Mouse (Mus musculus): ENCODE measurements at regions not wholly inside any gene's neighbourhood (a gene's known extent, or its start where the extent isn't known, plus 50 kb on each side); places are given as distances from the start of the nearest gene placed in this dataset.
"Not testable (repeated sequence)": the region's sequence is repeated elsewhere in the genome, so short reads cannot be mapped to it uniquely, and the experiment has no call there.

DNA sequence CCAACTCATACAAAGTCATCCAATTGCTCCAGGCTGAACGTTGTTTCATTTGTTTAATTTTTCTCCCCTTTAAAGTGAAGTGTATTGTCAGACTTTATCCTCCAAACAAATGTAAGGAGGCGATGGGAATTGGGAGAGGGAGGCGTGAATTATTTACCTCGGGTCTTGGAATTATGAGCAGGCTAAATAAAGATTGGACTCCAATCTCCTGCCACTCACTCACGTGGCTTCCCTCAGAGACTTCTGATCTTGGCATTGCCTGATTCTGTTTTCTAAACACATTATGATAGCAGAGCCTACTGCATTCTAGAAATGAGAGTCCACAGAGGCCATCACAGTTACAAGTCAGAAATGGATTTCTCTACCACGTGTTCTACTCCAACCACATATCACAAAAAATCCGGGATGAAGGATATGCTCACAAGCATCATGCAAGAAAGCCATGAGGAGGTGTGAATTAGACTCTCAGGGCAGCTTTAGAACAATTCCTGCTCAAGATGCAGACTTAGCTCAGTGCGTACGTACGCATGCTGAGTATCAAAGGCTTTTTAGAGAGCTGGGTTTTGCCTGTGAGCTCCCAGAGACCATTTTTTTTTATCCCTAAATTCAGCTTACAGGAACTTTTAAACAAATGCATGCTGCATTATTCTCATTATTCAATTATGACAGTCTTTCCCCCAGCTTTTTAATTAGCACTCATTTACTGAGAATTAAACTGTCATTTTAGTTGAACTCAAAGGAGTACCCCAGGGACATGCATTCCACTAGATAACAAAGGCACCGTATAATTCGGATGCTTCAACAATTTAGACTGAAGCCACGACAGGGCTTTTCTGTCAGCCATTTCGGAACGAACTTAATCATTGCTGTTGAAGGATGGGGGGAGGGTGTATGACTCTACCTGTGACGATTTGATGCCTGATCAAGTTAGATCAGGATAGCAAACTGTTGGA lies 269.2 kb upstream of the Ubash3b start:
- H3K36me3 ChIP-seq (ENCODE audit: control insufficient read depth, insufficient read depth, low read length): no peaks in the 10 kb centered on the region
- H3K4me1 ChIP-seq (ENCODE audit: control insufficient read depth, insufficient read depth, low read length): no peaks in the 10 kb centered on the region
- peak; percentile 5 for DNase-seq
- H3K4me3 ChIP-seq (ENCODE audit: insufficient read depth, low read depth, low read length): no peak overlapping the region
- no peak for TF ChIP-seq CTCF (conservative IDR thresholded peaks at IDR 0.05; ENCODE audit: insufficient read depth, insufficient read length, low read depth, low read length)
- no peak for TF ChIP-seq POLR2A (IDR thresholded peaks at IDR 0.05; ENCODE audit: low read depth, low read length)
- 81% methylated on average over 16 of the region's 16 CpGs for WGBS
- H3K27ac ChIP-seq (ENCODE audit: insufficient read depth, low read depth, low read length): no peak overlapping the region
- H3K27me3 ChIP-seq (replicated peaks; ENCODE audit: control insufficient read depth, insufficient read depth, low read length): no peaks in the 10 kb centered on the region

DNA sequence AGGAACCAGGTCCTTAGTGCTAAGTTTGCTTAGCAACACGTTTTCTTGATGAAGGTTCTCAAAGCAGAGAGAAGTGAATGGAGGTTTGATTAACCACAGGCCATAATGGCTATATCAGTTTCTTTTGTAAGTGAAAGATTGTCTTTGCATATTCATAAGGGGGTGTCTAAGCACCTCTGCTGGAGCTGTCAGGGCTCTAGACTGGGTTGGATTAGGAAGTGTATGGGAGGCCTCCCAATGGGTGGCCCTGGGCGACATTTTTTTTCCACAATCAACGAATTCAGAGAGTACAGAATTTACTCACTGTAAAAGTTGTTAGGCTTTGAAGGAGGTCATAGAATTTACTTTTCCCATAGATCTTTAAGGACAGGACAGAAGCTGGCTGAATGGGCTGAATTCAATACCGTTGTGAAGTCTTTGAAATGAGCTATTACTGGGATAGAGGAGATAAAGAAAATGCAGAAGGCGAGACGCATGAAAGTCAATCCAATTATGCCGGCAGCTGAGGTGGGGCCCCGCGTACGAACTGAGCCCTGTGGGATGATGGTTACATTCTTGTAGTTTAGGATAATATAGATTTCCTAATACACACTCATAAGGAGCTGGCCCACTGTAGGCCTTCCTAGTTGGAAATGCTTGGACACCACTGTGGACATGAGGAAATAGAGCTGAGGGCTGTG lies 268.4 kb upstream of the Ubash3b start:
- 85% methylated on average over 10 of the region's 10 CpGs for WGBS
- Histone ChIP-seq H3K36me3 (ENCODE audit: control insufficient read depth, insufficient read depth, low read length) (no peaks in the 10 kb centered on the region), H3K27ac (ENCODE audit: insufficient read depth, low read depth, low read length) (no peak overlapping the region), H3K4me3 (ENCODE audit: insufficient read depth, low read depth, low read length) (no peak overlapping the region), H3K27me3 (replicated peaks; ENCODE audit: control insufficient read depth, insufficient read depth, low read length) (no peaks in the 10 kb centered on the region), H3K4me1 (ENCODE audit: control insufficient read depth, insufficient read depth, low read length) (no peaks in the 10 kb centered on the region)
- TF ChIP-seq CTCF (conservative IDR thresholded peaks at IDR 0.05; ENCODE audit: insufficient read depth, insufficient read length, low read depth, low read length) (no peak), POLR2A (IDR thresholded peaks at IDR 0.05; ENCODE audit: low read depth, low read length) (no peak)
- no peak for DNase-seq

DNA sequence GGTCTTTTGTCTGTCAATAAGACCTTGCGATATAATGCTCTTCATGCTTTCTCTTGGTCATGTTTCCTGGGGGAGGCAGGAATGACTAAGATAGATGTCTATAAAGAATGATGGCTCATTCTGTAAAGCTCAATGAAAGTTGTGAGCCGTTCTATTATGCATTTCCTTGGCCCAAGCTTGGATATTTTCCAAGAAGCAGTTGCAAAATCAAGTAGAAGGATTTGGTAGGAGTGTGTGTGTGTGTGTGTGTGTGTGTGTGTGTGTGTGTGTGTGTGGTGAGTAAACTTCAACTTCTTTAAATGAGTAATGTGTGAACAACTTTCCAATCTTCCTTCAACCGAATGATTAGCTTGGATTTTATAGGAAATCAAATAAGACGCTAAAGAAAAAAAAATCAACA lies 267.7 kb upstream of the Ubash3b start:
- Histone ChIP-seq H3K27me3 (replicated peaks; ENCODE audit: control insufficient read depth, insufficient read depth, low read length) (no peaks in the 10 kb centered on the region), H3K36me3 (ENCODE audit: control insufficient read depth, insufficient read depth, low read length) (no peaks in the 10 kb centered on the region), H3K4me1 (ENCODE audit: control insufficient read depth, insufficient read depth, low read length) (no peaks in the 10 kb centered on the region), H3K4me3 (ENCODE audit: insufficient read depth, low read depth, low read length) (no peak overlapping the region), H3K27ac (ENCODE audit: insufficient read depth, low read depth, low read length) (no peak overlapping the region)
- TF ChIP-seq CTCF (conservative IDR thresholded peaks at IDR 0.05; ENCODE audit: insufficient read depth, insufficient read length, low read depth, low read length) (no peak), POLR2A (IDR thresholded peaks at IDR 0.05; ENCODE audit: low read depth, low read length) (no peak)
- DNase-seq: no peak
- 83% methylated on average over 4 of the region's 4 CpGs for WGBS

DNA sequence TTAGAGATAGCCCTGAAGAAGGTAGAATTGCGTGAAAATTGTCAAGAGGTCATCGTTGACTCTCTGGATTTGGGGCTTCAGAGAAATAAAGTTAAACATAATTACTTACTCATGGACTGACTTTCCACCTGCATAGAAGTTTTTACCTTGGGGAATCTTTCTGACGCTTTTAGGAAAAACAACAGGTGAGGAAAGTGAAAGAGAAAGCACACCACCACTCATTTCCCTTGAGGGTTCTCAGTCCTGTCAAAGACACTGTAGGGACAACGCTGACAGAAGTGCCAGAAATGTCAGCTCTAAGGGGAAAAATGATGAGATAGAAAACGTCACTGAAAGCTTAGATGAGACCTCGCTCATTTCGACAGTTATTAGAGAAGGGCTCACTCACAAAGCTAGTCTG lies 265.2 kb upstream of the Ubash3b start:
- H3K27me3 ChIP-seq (replicated peaks; ENCODE audit: control insufficient read depth, insufficient read depth, low read length): no peaks in the 10 kb centered on the region
- TF ChIP-seq CTCF (conservative IDR thresholded peaks at IDR 0.05; ENCODE audit: insufficient read depth, insufficient read length, low read depth, low read length) (no peak), POLR2A (IDR thresholded peaks at IDR 0.05; ENCODE audit: low read depth, low read length) (no peak)
- no peaks in the 10 kb centered on the region for H3K36me3 ChIP-seq (ENCODE audit: control insufficient read depth, insufficient read depth, low read length)
- WGBS: 88% methylated on average over 7 of the region's 7 CpGs
- no peak overlapping the region for H3K27ac ChIP-seq (ENCODE audit: insufficient read depth, low read depth, low read length)
- DNase-seq: no peak
- H3K4me3 ChIP-seq (ENCODE audit: insufficient read depth, low read depth, low read length): no peak overlapping the region
- no peaks in the 10 kb centered on the region for H3K4me1 ChIP-seq (ENCODE audit: control insufficient read depth, insufficient read depth, low read length)

DNA sequence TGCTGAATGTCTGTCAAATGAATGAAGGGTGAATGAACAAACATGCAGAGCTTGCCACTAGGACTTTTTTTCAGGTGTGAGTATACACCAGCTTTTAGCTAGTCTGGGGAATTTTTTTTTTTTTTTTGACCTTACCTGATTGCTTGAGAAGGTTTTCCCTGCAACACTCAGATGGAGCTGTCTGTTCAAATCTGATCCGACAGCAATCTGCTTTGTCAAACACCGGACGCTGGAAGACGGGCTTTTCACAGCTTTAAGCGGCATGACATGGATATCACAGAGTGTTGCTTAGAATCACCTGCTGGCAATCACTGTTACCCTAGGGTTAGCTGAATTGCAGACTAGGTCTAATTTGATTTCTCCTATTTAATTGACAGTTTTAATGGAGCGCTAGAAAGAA lies 263.7 kb upstream of the Ubash3b start:
- TF ChIP-seq CTCF (conservative IDR thresholded peaks at IDR 0.05; ENCODE audit: insufficient read depth, insufficient read length, low read depth, low read length): no peak
- H3K27ac ChIP-seq (ENCODE audit: insufficient read depth, low read depth, low read length): no peak overlapping the region
- no peaks in the 10 kb centered on the region for H3K4me1 ChIP-seq (ENCODE audit: control insufficient read depth, insufficient read depth, low read length)
- DNase-seq: no peak
- no peaks in the 10 kb centered on the region for H3K36me3 ChIP-seq (ENCODE audit: control insufficient read depth, insufficient read depth, low read length)
- WGBS: 90% methylated on average over 6 of the region's 6 CpGs
- H3K27me3 ChIP-seq (replicated peaks; ENCODE audit: control insufficient read depth, insufficient read depth, low read length): no peaks in the 10 kb centered on the region
- H3K4me3 ChIP-seq (ENCODE audit: insufficient read depth, low read depth, low read length): no peak overlapping the region

DNA sequence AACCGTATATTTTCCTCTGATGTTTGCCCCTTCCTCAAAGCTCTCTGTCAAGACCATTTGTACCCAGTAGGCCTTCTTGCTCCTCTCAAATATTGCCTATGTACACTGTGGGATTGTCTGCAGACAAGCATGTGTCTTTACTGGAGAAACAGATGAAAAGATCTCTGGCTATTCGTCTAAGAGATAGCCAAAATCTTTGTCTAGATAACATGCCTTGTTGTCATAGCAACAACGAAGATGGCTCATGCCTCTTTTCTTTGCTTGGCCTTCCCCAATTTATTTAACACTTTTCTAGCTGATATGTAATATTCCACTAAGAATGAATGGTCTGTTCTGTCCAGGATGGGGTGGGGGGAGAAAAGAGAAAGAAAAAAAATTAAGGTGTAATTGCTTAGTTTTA lies 252.3 kb upstream of the Ubash3b start:
- 75% methylated on average over 3 of the region's 3 CpGs for WGBS
- Histone ChIP-seq H3K27me3 (replicated peaks; ENCODE audit: control insufficient read depth, insufficient read depth, low read length) (no peaks in the 10 kb centered on the region), H3K4me3 (ENCODE audit: insufficient read depth, low read depth, low read length) (no peak overlapping the region), H3K36me3 (ENCODE audit: control insufficient read depth, insufficient read depth, low read length) (no peaks in the 10 kb centered on the region), H3K27ac (ENCODE audit: insufficient read depth, low read depth, low read length) (no peak overlapping the region), H3K4me1 (ENCODE audit: control insufficient read depth, insufficient read depth, low read length) (no peaks in the 10 kb centered on the region)
- DNase-seq: no peak
- TF ChIP-seq POLR2A (IDR thresholded peaks at IDR 0.05; ENCODE audit: low read depth, low read length): no peak
- no peak for TF ChIP-seq CTCF (conservative IDR thresholded peaks at IDR 0.05; ENCODE audit: insufficient read depth, insufficient read length, low read depth, low read length)

DNA sequence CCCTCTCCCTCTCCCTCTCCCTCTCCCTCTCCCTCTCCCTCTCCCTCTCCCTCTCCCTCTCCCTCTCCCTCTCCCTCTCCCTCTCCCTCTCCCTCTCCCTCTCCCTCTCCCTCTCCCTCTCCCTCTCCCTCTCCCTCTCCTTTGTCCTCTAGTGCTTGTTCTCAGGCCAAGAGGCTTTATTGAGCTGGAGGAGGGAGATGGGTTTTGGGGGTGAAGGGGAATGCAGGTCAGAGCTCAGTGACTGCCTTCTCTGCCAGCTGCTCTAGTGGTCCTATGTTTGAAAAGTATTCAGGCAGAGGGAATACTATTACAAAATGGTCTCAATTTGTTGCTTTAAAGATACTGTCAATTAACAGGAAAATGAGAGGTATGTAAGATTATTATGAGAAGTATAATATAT lies 251.6 kb upstream of the Ubash3b start:
- not testable (repeated sequence) for H3K27me3 ChIP-seq (replicated peaks; ENCODE audit: control insufficient read depth, insufficient read depth, low read length); H3K4me1 ChIP-seq (ENCODE audit: control insufficient read depth, insufficient read depth, low read length); H3K27ac ChIP-seq (ENCODE audit: insufficient read depth, low read depth, low read length); H3K4me3 ChIP-seq (ENCODE audit: insufficient read depth, low read depth, low read length); DNase-seq; H3K36me3 ChIP-seq (ENCODE audit: control insufficient read depth, insufficient read depth, low read length)
